Mouse (Mus musculus) neural tube, embryonic 10.5 days (tissue): Measurements from ENCODE around the gene Plekhg2.

ENCODE experiments used
- DNase-seq: peaks from one replicate; pipeline ENCODE4 v3.0.0-alpha.2; 2017; ENCODE audit warnings: low spot score; ENCODE audit errors: extremely low spot score

Plekhg2 gene

GRCm38 (mm10) chr7:28383606-28384005, 11.2 kb upstream of the Plekhg2 start:
- no peak for DNase-seq

- no peak for DNase-seq
These were observed 10.6 kb upstream of the Plekhg2 start for GRCm38 (mm10) chr7:28382981-28383396.

DNA sequence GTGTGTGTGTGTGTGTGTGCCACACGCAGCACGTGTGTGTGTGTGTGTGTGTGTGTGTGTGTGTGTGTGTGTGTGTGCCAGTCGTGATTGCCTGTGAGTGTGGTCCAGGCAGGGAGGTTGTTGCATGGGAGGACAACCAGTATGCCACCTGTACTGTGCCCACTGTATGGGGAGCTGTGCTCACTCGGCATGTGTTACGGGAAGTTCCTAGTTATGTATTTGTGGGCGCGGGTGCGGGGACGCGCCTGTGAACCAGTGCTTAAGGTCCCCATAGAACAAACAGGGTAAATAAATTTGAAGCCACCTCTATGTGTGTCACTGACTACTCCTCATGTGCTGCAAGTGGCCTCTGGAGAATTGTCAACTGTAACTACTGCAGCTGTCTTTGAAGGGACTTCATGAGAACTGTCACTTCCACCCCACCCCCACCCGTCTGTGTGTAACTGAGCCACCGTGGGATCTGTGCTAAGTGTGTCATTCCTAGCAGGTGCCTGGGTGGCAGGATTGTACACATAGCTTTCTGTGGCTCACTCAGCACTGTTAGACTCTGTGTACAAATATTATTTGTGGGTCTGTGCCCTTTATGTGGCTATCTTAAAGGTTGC, 10.1 kb upstream of the Plekhg2 start:
- no peak for DNase-seq

DNA sequence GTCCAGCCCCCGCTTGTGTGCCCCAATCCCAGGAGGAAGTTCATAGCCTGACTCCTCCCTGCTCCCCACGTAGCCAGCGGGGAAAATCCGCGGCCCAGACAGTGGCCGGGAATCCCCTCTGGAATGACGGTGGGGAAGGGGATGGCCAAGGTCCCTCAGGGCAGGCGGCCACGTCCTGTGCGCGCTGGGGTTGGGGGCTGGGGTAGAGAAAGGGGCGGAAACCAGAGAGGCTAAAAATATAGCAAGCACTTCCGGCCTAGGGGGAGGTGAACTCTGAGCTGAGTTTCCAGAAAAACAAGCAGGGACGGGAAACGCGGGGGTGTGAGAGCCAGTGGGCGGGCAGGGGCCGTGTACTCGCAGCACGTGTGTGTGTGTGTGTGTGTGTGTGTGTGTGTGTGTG, 9.5 kb upstream of the Plekhg2 start:
- peak; percentile 71 for DNase-seq

DNA sequence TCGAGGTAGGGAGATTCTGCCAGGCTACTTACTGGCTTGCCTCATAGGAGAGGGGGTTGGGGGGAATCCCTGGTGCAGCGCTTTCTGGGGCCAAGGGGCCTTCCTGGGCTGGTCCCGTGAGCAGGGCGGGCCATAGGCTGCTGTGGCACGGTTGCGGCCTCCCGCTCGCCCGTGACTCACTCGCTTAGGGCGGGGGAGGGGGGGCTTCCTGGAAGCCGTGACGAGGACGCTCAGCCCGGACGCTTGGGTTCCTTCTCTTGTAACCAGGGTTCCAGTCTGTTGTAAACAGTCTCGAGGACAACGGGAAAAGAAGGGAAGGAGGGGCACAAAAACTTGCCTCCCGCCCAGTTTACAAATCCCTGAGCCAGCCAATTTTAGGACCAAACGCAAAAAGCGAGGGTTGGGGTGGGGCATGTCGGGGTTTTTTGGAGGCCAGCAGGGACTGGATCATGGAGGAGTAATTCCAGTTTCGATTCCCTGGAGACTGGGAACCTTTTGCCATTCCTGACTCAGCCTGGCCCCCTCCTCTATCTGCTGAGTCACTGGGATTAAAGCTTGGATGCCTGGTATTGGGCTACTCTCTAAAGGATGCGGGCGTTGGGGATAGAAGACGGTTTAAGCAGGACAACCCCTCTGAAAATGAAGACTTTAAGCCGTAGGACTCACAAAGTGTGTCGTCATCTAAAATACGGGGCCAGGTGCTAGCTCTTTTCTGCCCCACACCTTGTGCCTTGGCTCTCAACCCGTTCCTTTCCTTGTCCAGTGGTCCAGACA, 8.8 kb upstream of the Plekhg2 start:
- DNase-seq = peak; percentile 49

GRCm38 (mm10) chr7:28380237-28381016, 8.0 kb upstream of the Plekhg2 start, which contains the start of gene Zfp36:
Gene Zfp36, minus strand, starts transcription at chr7:28380253.
- no peak for DNase-seq

DNA sequence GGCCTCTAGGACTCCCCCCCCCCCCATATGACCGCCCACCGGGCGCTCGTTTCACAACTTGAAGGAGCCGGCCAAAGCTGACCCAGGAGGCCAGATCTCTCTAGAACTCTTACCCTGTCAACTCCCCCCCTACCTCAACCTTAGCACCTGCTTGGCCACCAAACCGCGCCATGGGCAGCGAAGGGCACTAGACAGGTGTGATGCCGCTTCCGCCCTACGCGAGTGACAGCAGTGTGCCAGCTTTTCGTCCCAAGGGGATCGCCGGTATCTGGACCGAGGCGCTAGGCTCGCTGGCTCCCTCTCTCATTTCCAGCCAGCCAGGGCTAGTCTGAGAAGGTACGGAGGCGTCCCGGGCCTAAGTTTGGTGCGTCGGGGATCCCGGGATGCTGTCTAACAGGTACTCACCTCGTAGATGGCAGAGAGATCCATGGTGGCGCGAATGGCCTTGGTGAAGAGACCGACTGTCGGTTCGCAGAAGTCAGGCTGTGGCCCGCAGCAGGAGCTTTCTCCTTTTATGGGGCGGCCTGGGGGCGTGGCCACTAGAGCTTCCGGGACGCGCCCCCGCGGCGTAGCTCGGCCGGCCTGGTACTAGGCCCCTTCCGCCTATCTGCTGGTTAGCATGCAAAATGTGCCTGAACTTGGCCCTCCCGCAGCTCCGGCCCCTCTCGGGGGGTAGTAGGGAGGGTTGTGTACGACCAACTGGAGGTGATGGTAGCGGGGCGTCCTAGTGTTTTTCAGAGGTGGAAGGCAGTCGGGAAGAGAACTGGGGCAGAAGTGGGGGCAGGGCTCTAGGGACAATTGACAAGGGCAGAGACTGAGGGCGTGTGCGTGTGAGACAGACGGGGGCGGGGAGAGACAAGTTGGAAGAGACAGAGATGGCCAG, 6.6 kb upstream of the Plekhg2 start:
- DNase-seq = peak; percentile 87

DNA sequence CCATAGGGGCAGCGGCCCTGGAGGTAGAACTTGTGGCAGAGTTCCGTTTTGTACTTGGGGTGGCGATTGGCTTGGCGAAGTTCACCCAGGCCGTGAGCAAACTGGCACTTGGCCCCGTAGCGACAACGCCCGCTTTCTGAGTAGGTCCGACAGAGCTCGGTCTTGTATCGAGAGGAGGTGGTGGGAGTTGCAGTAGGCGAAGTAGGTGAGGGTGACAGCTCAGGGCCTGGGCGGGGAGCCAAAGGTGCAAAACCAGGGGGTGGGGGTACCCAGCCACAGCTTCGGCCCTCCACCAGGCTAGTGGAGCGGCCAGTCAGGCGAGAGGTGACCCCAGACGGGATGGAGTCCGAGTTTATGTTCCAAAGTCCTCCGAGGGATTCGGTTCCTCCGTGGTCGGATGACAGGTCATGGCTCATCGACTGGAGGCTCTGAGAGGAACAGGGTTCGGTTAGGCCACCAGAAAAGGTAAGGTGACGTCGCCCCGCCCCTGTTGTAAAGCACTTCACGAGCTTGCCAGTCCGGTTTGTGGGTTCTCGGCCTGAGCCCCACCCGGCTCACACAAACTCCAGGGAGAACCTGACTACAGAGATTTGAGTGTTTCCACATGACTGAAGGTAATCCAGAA, 5.8 kb upstream of the Plekhg2 start:
- DNase-seq = no peak

DNA sequence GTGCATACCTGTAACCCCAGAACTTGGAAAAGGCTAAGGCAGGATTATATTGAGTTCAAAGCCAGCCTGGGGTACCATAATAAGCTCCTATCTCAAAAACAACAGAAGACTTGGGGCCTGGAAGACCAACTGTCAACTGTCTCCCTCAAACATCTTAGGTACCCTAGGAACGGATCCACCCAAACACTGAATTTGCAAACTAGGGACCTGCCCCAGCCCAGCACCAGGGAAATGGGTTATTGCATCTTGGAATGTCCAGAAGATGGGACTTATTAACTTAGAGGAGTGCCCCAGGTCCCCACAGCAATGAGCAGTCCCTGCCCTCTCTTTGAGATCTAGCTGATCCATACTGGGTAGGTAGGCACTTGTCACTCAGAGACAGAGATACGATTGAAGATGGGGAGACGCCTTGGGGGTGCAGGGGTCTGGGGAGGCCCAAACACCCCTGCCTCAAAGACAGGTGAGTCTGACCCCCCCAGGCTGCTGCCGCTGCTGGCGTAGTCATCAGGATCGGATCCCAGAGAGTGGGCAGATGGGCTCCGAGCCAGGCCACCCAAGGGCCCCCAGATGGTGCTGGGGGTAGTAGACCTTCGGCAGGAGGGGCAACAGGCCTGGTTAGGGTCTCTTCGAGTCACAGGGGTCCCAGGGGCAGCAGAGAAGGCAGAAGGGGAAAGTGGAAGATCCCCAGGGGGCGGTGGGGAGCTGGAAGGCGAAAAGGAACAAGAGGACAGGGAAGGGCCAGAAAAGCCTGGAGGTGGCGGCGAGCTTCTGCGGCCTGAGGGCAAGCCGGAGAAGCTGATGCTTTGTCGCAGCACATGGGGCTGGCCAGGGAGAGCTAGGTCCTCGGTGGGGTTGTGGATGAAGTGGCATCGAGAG, 5.0 kb upstream of the Plekhg2 start:
- DNase-seq = no peak

DNA sequence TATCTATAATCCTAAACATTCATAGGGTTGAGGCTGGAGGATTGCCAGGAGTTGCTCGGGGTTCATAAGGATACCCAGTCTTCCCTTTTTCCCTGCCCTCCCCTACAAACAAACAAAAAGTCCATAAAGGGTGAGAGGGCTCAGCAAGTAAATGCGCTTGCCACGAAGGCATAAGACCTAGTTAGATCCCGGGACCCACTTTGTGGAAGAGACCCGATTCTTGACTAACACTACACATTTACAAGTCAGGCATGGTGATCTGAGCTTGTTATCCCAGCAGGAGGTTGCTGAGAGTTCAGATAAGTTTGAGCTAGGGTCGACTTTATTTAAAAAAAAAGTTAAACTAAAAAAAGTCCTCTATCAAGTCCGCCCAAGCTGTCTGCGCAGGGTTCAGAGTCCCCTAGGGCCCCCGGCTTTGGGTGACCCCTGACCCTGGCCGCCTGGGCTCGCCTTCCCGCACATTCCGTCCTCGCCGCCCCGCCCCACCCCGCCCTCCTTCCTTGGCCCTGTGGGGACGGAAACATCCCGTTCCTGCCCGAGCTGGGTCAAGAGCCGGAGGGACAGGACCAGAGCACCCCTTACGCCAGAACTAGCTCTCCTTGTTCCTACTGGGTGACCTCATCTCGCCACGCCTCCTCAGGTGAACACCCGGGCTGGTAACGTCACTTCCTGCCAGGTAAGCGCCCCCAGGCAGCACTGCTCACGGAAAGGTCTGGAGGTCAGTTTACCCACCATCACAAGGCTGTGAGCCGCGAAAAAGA, 3.8 kb upstream of the Plekhg2 start:
- DNase-seq = peak; percentile 66

DNA sequence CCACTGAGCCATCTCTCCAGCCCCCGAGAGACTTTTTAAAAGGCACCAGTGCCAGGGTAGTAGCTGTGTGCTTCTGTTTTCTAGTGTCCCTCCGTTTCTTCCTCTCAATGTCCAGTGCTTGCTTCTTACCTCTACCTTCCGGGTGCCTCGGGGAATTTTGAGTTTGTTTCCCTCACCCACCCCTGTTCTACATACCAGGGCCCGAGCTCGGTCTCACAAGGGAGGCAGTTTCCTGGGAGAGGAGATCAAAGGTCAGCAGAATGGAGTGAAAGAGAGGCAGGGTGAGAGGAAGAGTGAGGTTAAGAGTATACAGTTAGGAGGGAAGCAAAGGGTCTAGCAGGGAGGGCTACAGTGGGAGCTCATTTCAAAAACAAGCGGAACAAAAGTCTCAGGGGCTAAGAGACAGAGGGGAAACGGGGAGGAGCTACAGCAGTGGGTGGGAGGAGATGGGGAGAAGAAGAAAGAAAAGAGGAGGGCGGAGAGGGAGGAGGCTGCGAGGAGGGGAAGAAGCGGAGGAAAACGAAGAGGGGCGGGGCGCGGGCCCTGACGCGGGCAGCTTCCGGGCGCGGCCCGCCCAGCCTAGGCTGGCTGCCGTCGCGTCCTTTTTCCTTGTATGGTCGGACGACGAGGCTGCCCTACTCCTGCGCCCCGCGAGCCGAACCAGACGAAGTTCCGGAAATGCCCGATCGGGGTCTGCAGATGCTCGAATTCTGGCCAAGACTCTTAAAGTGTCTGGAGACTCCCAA, 3.0 kb upstream of the Plekhg2 start:
- DNase-seq = peak; percentile 86

DNA sequence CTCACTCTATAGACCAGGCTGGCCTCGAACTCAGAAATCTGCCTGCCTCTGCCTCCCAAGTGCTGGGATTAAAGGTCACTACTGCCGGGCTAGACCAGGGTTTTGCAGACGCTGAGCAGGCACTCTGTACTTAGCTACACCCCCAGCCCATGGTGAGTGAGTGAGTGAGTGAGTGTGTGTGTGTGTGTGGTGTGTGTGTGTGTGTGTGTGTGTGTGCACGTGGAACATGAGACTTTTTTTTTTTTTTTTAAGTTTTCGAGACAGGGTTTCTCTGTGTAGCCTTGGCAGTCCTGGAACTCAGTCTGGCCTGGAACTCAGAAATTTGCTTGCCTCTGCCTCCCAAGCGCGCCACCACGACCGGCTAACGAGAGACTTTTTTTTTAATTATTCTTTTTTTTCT, 2.2 kb upstream of the Plekhg2 start:
- peak; percentile 13 for DNase-seq

DNA sequence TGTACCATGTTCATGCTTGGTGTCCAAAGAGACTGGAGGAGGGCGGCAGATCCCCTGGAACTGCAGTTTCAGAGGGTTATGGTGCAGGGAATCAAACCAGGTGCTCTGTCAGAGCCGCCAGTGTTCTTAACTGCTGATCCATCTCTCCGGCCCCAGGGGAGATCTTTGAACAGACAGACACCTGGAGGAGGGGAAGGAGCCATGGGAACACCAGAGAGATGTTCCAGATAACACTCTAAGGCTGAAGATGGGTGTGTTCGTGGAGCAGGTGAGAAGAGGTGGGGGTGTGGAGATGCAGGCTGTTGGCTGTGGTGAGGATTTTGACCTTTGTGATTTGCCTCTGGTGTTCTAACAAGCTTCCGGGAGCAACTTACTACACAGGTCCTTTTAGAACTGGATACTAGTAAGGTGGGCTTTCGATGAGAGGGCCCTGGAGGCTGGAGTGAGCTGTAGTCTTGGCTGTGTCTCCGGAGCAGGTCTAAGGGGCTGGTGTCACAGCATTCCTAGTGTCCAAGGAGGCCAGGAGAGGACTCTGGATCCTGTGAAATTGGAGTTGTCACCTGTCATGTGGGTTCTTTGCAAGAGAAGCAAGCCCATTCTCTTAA, 1.6 kb upstream of the Plekhg2 start:
- DNase-seq = peak; percentile 16

DNA sequence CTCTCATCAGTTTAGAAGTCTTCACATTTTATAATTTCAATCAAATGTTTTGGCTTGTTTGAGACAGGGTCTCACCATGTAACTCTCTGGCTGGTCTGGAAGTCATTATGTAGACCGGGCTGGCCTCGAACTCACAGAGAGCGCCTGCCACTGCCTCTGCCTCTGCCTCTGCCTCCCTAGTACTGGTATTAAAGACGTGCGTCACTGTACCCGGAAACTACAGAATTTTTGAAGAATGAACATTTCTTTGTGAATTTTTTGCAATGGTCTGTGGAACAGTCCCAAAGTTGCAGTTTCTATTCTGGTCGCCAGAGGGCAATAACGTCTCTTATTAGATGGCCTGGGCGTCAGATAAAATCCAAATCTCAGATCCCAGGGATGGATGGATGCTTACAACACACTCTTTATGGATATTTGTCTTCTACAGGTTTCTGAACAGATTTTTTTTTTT, 757 bp upstream of the Plekhg2 start:
- DNase-seq = peak; percentile 71

DNA sequence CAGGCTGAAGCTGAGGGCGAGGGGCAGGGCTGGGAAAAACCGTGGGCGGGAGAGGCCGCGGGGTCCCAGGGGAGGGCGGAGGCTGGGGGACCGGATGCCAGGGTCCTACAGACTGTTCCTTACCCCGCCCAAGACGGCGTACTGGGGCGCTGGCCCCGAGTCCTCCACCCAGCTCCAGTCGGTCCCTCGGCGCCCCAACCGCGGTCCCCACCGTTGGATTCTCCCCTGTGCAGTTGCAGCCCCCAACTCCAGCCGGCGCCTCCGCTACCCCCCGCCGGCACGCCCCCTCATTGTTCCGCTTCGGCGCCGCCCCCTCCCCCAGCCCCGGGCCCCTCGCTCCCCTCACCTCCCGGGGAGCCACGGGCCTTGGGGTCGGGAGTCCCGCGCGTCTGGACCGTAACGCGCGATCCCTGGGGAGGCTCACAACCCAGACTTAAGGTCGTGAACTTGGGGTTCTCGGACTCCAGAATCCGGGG, 847 bp downstream of the Plekhg2 start:
- DNase-seq = peak; percentile 65

GRCm38 (mm10) chr7:28370977-28371513, 1.4 kb downstream of the Plekhg2 start:
- DNase-seq = no peak

- no peak for DNase-seq
These were observed 2.3 kb downstream of the Plekhg2 start for GRCm38 (mm10) chr7:28370051-28370450.
